Mouse (Mus musculus) liver, postnatal 0 days (tissue): ENCODE measurements around the gene Zfp566. TPM values are rescaled to one million over a fixed set of nuclear protein-coding genes. Genes with fewer than 3 reads are reported as not detected.

Experiments used
- ATAC-seq: fragments of 200-750 bp; cut with Nextera tagmentation; 2 replicates; pipeline ENCODE4 v1.8.0; 2017; ENCODE audit warnings: mild to moderate bottlenecking, moderate library complexity
- DNase-seq: peaks from one replicate; pipeline ENCODE4 v3.0.0-alpha.2; 2016
- H3K27ac ChIP-seq: fragments of 300-500 bp; sonication (generic); 2 replicates; pipeline ENCODE4 v1.5.1; 2014; ENCODE audit warnings: antibody characterized with exemption, moderate library complexity, mild to moderate bottlenecking, low read depth
- H3K27me3 ChIP-seq: fragments of 300-500 bp; sonication (generic); 2 replicates; pipeline ENCODE4 v1.6.1; 2014; ENCODE audit warnings: low read length, control low read depth, mixed read lengths; ENCODE audit not compliant: insufficient read depth
- H3K36me3 ChIP-seq: fragments of 300-500 bp; sonication (generic); replicated peaks from 2 replicates; pipeline ENCODE4 v1.6.1; 2014; ENCODE audit warnings: mild to moderate bottlenecking, control low read depth, low read length, moderate library complexity, mixed read lengths; ENCODE audit not compliant: insufficient read depth
- H3K4me1 ChIP-seq: fragments of 300-500 bp; sonication (generic); 2 replicates; pipeline ENCODE4 v1.6.1; 2014; ENCODE audit warnings: antibody characterized with exemption, mild to moderate bottlenecking, control low read depth; ENCODE audit not compliant: insufficient read depth
- H3K4me2 ChIP-seq: fragments of 300-500 bp; sonication (generic); 2 replicates; pipeline ENCODE4 v1.6.1; 2014; ENCODE audit warnings: low read depth, mild to moderate bottlenecking, low read length, moderate library complexity, mixed read lengths
- H3K4me3 ChIP-seq: fragments of 300-500 bp; sonication (generic); 2 replicates; pipeline ENCODE4 v1.5.1; 2014; ENCODE audit warnings: low read depth, low read length
- H3K9ac ChIP-seq: fragments of 300-500 bp; sonication (generic); replicated peaks from 2 replicates; pipeline ENCODE4 v1.6.1; 2014; ENCODE audit warnings: mild to moderate bottlenecking, moderate library complexity
- H3K9me3 ChIP-seq: fragments of 300-500 bp; sonication (generic); 2 replicates; pipeline ENCODE4 v1.6.1; 2016; ENCODE audit warnings: mild to moderate bottlenecking, control low read depth, low read length, mixed read lengths
- CTCF ChIP-seq: sonication (generic); IDR thresholded peaks from 2 replicates; pipeline ENCODE4 v1.5.1; 2016; ENCODE audit warnings: antibody characterized with exemption, low read depth
- EP300 ChIP-seq: IDR thresholded peaks from 2 replicates; pipeline ENCODE4 v1.6.1; 2016; ENCODE audit warnings: antibody characterized with exemption, low read depth, mild to moderate bottlenecking
- WGBS: fragments of 180-500 bp; shearing (Covaris S2); extraction: QIAGEN DNeasy Blood & Tissue Kit; methylation state at CpG from one replicate; pipeline ENCODE4 v1.1.7; 2014; ENCODE audit not compliant: insufficient replicate concordance; 5-methylcytosine and 5-hydroxymethylcytosine counted together
- polyA plus RNA-seq: library from polyadenylated mRNA; unstranded; fragments of >200 nt; fragmentation: Nextera tagmentation; extraction: Ambion mirVana; gene quantifications from 2 replicates; pipeline ENCODE4 v1.2.1, GENCODE M21; 2015

The Zfp566 gene
- polyA plus RNA-seq, result 1.2 and 1.7 TPM in 2 replicates

DNA sequence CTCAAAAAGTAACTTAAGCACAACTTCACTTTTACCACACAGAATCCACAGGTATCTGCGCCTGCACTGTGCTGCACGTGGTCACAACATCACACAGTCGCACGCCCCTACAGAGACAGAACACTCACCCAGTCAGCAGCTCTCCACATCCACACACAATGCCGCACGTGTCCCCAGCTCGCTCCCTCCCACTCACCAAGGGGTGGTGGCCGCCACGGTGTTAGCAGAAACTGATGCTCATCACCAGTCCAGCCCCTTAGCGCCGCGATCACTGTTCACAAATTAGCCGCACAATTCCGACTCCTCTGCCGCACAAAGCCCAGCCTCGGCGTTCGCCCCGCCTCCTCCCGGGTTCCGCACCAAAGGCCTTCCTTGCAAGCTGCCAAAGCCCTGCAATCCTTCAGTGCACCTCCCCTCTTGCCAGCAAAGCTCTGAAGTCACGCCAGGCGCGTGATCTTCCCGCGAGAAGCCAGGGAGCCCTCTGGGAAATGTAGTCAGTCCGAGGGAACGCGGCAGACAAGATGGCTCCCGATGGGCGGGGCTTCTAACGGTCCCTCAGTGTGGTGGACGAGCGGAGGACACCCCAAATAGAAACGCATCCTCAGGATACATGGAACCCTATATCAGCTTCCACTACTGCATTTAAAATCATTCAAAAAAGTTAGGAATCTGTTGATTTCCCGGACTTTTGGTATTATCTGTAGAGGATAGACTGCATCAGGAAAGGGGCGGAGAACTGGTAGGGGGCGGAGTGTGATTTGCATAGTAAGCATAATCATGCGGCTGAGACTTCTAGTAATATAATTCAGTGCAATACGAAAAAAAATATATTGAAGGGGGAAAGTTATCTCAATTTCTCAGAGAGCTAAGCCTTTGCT lies at the start of gene Zfp566, which contains the start of gene Gm26920:
Gene Zfp566 (minus strand): TSS at position 436 of the 878 bp plus-strand sequence.
Gene Gm26920 (minus strand): TSS at position 319 of the 878 bp plus-strand sequence.
- Histone ChIP-seq H3K9ac (peak within 1 kb of the TSS; percentile 59), H3K4me3 (peak within 1 kb of the TSS; percentile 70), H3K4me2 (peak within 1 kb of the TSS; percentile 87), H3K9me3 (no peaks in the 10 kb centered on the region), H3K27me3 (no peaks in the 10 kb centered on the region), H3K27ac (peak within 1 kb of the TSS; percentile 58), H3K4me1 (peaks cover 21% of the 10 kb centered on the region), H3K36me3 (no peaks in the 10 kb centered on the region; the same call in 1 of the 2 replicates)
- DNase-seq (peak; percentile 97), ATAC-seq (peak; percentile 92)
- WGBS, result under 1% methylated on average over 40 of the region's 40 CpGs
- TF ChIP-seq CTCF (no peak), EP300 (peak; percentile 77)

DNA sequence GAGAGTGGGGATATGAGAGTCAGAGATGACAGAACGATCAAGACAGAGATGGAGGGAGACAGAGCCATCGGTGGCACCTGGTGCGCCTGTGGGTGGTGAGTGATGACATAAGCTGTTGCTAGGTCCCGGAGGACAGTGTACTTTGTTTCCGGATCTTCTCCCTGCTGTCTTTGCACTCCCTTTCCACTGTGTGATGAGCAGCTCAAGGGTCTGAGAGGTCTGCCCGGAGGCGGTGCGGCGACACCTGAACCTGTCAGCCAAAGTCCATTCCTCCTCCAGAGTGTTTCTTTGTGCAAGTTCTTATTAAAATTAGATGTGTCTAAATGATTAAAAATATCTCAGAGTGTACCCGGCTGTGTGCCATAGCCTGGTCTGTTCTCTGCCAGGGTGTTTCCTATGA lies 46.5 kb upstream of the Zfp566 start:
- TF ChIP-seq EP300, result no peak
- TF ChIP-seq CTCF, result no peak
- Histone ChIP-seq H3K36me3 (peaks cover 19% of the 10 kb centered on the region), H3K9ac (no peak overlapping the region), H3K27me3 (no peaks in the 10 kb centered on the region), H3K9me3 (no peaks in the 10 kb centered on the region), H3K4me2 (no peak overlapping the region), H3K27ac (no peak overlapping the region), H3K4me1 (no peaks in the 10 kb centered on the region), H3K4me3 (no peak overlapping the region)
- DNase-seq, result no peak
- ATAC-seq, result no peak
- 85% methylated on average over 10 of the region's 10 CpGs for WGBS

DNA sequence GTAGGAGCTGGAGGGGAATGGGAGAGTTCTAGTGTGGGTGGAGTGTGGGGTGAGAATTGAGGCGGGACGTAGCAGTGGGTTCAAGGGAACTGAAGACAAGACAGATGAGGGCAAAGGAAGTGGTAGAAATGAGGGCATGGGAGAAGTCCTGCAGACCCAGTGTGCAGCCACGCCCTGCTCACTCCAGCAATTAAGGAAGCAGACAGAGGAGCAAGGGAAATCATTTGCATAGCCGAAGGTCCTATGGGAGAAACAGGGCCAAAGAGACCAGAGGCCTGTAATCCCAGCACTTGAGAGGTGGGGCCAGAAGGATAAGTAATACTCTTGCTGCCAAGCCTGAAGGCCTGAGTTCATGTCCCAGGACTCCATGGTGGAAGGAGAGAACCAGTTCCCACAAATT lies 42.1 kb upstream of the Zfp566 start:
- Histone ChIP-seq H3K27ac (no peak overlapping the region), H3K4me1 (no peaks in the 10 kb centered on the region), H3K27me3 (no peaks in the 10 kb centered on the region), H3K9ac (no peak overlapping the region), H3K4me3 (no peak overlapping the region), H3K4me2 (no peak overlapping the region), H3K9me3 (no peaks in the 10 kb centered on the region), H3K36me3 (peaks cover 30% of the 10 kb centered on the region)
- no peak for DNase-seq
- ATAC-seq, result no peak
- no peak for TF ChIP-seq EP300
- no peak for TF ChIP-seq CTCF
- WGBS, result 77% methylated on average over 4 of the region's 4 CpGs

DNA sequence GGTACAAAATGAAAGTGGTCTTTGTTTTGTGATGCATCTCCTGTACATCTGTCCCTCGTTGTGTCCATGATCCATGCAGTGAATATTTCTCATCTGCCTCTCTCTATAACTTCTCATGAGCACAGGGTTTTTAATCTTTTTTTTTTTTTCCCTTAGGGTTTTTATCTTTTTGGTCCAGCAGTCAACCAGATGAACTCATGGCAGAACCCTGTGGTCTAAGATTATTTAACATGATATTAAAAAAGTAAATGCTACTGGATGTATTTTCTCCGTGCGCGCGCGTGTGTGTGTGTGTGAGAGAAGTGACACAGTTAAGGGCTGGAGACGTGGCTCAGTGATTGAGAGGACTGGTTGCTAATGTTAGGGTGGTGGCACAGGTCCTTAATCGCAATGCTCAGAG lies 39.6 kb upstream of the Zfp566 start:
- H3K36me3 ChIP-seq, result peaks cover 32% of the 10 kb centered on the region
- no peak overlapping the region for H3K4me3 ChIP-seq
- no peaks in the 10 kb centered on the region for H3K9me3 ChIP-seq
- DNase-seq (no peak), ATAC-seq (no peak)
- no peaks in the 10 kb centered on the region for H3K27me3 ChIP-seq
- no peaks in the 10 kb centered on the region for H3K4me1 ChIP-seq
- 77% methylated on average over 8 of the region's 8 CpGs for WGBS
- no peak overlapping the region for H3K9ac ChIP-seq
- H3K4me2 ChIP-seq, result no peak overlapping the region
- H3K27ac ChIP-seq, result no peak overlapping the region
- TF ChIP-seq EP300 (no peak), CTCF (no peak)

DNA sequence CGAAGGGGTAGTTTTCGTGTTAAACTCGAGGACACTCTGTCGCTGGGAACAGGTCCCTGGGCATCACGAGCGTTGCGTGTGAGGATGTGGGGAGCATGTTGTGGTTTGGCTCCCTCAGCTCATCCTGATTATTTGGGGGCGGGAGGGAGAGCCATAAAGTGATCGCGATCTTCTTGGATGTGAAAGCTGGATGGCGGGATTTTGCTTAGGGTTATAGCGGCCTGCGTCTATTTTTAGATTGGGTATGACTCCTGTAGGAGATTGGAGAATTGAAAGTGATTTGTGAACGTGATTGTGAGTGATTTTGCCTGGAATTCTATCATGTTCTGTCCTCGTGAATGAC lies 31.8 kb upstream of the Zfp566 start:
- DNase-seq (no peak), ATAC-seq (0 out of 2 replicates have a peak, but pooled peaks have one; percentile 7)
- Histone ChIP-seq H3K9ac (peak overlapping the region; percentile 67), H3K4me2 (peak overlapping the region; percentile 92), H3K4me1 (peaks cover 8% of the 10 kb centered on the region; the same call in 1 of the 2 replicates), H3K9me3 (no peaks in the 10 kb centered on the region), H3K36me3 (peaks cover 5% of the 10 kb centered on the region; the same call in 1 of the 2 replicates), H3K27me3 (no peaks in the 10 kb centered on the region), H3K4me3 (peak overlapping the region; percentile 62), H3K27ac (no peak overlapping the region)
- 2% methylated on average over 15 of the region's 15 CpGs for WGBS
- TF ChIP-seq EP300, result no peak
- TF ChIP-seq CTCF, result no peak
